Mouse (Mus musculus) midbrain, embryonic 12.5 days (tissue): Measurements from ENCODE around the gene Camk1d. TPM values are rescaled to one million over a fixed set of nuclear protein-coding genes. Genes with fewer than 3 reads are reported as not detected.

Experiments used
- ATAC-seq: fragments of 200-750 bp; cut with Nextera tagmentation; 2 replicates; pipeline ENCODE4 v1.8.0; 2017; ENCODE audit warnings: low read depth, moderate TSS enrichment, moderate library complexity; ENCODE audit not compliant: low FRiP score
- H3K27ac ChIP-seq: fragments of 300-500 bp; sonication (generic); replicated peaks from 2 replicates; pipeline ENCODE4 v1.5.1; 2016; ENCODE audit warnings: mild to moderate bottlenecking
- H3K27me3 ChIP-seq: fragments of 300-500 bp; sonication (generic); 2 replicates; pipeline ENCODE4 v1.6.1; 2016; ENCODE audit warnings: mild to moderate bottlenecking
- H3K36me3 ChIP-seq: fragments of 300-500 bp; sonication (generic); 2 replicates; pipeline ENCODE4 v1.6.1; 2016
- H3K4me1 ChIP-seq: fragments of 300-500 bp; sonication (generic); 2 replicates; pipeline ENCODE4 v1.6.1; 2016
- H3K4me2 ChIP-seq: fragments of 300-500 bp; sonication (generic); replicated peaks from 2 replicates; pipeline ENCODE4 v1.6.1; 2016; ENCODE audit warnings: mild to moderate bottlenecking, moderate library complexity
- H3K4me3 ChIP-seq: fragments of 300-500 bp; sonication (generic); 2 replicates; pipeline ENCODE4 v1.5.1; 2016; ENCODE audit warnings: mild to moderate bottlenecking
- H3K9ac ChIP-seq: fragments of 300-500 bp; sonication (generic); replicated peaks from 2 replicates; pipeline ENCODE4 v1.6.1; 2016; ENCODE audit warnings: mild to moderate bottlenecking, moderate library complexity
- H3K9me3 ChIP-seq: fragments of 300-500 bp; sonication (generic); 2 replicates; pipeline ENCODE4 v1.6.1; 2016; ENCODE audit warnings: mild to moderate bottlenecking
- WGBS: fragments of 180-500 bp; shearing (Covaris S2); methylation state at CpG from one replicate; pipeline ENCODE4 v1.1.7; 2016; 5-methylcytosine and 5-hydroxymethylcytosine counted together
- polyA plus RNA-seq: library from polyadenylated mRNA; unstranded; fragments of >200 nt; fragmentation: Nextera tagmentation; extraction: Ambion mirVana; gene quantifications from 2 replicates; pipeline ENCODE4 v1.2.1, GENCODE M21; 2016

Gene Camk1d
- polyA plus RNA-seq, 1 experiment from 2014 or later, result 3.2 TPM

DNA sequence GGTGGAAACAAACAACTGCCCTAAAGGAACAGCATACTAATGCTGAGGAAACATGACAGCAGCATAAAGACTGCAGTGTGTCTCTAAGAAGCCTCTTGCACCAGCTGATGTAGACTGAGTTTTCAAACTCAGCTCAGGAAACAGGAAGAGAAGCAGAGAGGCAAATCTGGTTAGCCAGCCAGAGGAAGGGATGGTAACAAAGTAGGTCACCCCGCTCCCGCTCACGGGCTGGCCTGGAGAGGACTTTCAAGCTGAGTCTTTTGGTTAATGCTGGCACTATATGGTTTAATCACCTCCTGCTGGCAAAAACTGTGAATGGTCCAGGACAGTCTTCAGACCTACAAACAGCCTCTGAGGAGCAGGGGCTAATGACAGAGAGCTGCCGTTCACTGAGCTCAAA is 7.7 kb downstream of the Camk1d start:
- Histone ChIP-seq H3K27ac (no peak overlapping the region), H3K4me3 (no peak overlapping the region), H3K27me3 (peaks cover 3% of the 10 kb centered on the region; the same call in 1 of the 2 replicates), H3K4me1 (no peaks in the 10 kb centered on the region), H3K9me3 (no peaks in the 10 kb centered on the region), H3K9ac (no peak overlapping the region), H3K36me3 (no peaks in the 10 kb centered on the region), H3K4me2 (no peak overlapping the region)
- no peak for ATAC-seq
- WGBS, result 88% methylated on average over 4 of the region's 4 CpGs

DNA sequence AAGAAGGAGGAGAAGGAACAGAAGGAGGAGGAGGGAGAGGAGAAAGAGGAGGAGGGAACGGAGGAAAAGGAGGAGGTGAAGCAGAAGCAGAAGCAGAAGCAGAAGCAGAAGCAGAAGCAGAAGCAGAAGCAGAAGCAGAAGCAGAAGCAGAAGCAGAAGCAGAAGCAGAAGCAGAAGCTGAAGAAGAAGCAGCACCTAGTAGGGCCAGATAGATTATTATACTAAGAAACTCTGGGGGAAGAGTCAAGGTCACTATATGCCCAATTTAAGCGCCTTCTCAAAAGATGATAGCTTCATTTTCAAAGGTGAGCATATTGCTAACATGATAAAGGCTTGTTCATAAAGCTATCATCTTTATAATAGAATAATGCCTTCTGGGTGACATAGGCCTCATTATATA is 11.9 kb downstream of the Camk1d start:
- H3K4me2 ChIP-seq, result no peak overlapping the region
- no peak overlapping the region for H3K9ac ChIP-seq
- no peaks in the 10 kb centered on the region for H3K4me1 ChIP-seq
- no peak overlapping the region for H3K4me3 ChIP-seq
- no peaks in the 10 kb centered on the region for H3K9me3 ChIP-seq
- WGBS, result 96% methylated on average over 2 of the region's 2 CpGs
- no peaks in the 10 kb centered on the region for H3K27me3 ChIP-seq
- no peak overlapping the region for H3K27ac ChIP-seq
- H3K36me3 ChIP-seq, result no peaks in the 10 kb centered on the region
- ATAC-seq, result no peak

DNA sequence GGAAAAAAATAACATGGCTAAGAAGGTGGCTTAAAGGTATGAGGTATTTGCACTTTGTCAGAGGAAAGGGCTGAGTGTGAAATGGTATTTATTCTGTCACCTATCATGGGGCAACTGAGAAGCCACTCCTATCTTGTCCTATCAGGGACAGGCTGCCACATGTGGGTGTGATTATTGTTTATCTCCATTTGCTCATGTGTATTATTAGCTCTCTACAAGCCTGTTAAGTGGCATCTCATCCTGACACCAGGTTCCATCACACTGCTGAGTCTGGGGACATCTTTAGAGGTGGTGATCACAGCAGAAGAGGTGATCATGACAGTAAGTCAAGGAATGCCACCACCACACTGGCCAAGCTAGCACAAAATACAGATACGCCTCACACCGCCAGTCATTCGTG is 13.4 kb downstream of the Camk1d start:
- Histone ChIP-seq H3K27me3 (no peaks in the 10 kb centered on the region), H3K36me3 (no peaks in the 10 kb centered on the region), H3K9me3 (no peaks in the 10 kb centered on the region), H3K9ac (no peak overlapping the region), H3K27ac (no peak overlapping the region), H3K4me2 (no peak overlapping the region), H3K4me1 (no peaks in the 10 kb centered on the region), H3K4me3 (no peak overlapping the region)
- WGBS, result 98% methylated on average over 3 of the region's 3 CpGs
- ATAC-seq, result no peak

DNA sequence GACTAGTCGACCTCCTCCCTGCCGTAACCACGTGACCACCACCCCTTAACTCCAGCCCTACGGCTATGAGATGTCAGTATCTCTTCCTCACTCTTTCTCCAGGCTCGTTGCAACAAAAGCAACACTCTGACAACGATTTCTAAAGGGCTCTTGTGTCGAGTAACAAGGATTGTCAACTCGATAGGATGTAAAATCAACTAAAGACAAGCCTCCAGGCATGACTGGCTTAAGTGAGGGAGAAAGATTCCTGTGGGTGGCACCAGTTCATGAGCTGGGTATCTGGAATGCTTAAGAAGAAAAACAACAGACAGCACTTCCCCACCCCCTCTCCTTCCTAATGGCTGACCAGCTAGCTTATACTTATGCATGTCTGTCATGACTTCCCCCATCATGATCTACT is 15.9 kb downstream of the Camk1d start:
- Histone ChIP-seq H3K4me3 (no peak overlapping the region), H3K27me3 (no peaks in the 10 kb centered on the region), H3K4me2 (no peak overlapping the region), H3K4me1 (no peaks in the 10 kb centered on the region), H3K9me3 (no peaks in the 10 kb centered on the region), H3K36me3 (no peaks in the 10 kb centered on the region), H3K27ac (no peak overlapping the region), H3K9ac (no peak overlapping the region)
- 65% methylated on average over 8 of the region's 8 CpGs for WGBS
- ATAC-seq, result no peak

DNA sequence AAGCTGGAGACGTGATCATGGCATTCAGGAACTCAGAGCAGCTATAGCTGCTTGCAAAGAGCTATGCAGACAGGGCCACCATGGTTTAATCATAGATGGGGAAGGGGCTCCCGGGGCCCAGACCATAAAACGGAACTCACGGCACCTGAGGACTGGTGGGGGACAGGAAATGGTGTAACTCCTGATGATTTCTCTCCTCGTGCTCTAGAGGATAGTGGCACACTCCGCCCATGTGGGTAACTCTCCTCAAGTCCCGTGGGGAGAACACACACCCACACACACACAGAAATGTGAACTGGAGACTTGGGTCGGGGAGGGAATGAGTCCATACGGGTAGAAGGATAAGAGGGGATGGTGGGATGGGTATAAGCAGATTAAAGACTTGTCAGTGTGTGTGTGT is 20.2 kb downstream of the Camk1d start:
- no peak for ATAC-seq
- Histone ChIP-seq H3K9ac (no peak overlapping the region), H3K36me3 (no peaks in the 10 kb centered on the region), H3K9me3 (no peaks in the 10 kb centered on the region), H3K4me3 (no peak overlapping the region), H3K4me1 (no peaks in the 10 kb centered on the region), H3K27me3 (no peaks in the 10 kb centered on the region), H3K27ac (no peak overlapping the region), H3K4me2 (no peak overlapping the region)
- WGBS, result 86% methylated on average over 9 of the region's 9 CpGs

DNA sequence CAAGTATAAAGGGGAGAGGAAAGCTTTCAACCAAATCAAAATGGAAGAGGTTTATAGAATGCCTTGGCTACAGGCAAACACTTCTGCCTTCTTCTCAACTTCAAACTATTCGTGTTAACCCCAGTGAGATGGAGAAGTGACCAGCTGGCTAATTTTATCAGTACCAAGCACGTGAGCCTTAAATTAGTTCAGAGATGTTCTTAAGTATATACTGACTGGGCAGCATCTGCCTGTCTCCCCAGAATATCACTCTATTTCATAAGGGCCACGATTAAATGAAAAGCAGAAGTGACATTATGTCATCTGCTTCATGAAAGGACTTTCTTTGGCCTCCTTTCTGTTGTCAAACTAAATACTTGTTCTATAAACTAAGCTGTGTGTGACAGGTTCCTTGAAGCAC is 22.6 kb downstream of the Camk1d start:
- Histone ChIP-seq H3K4me1 (no peaks in the 10 kb centered on the region), H3K27me3 (no peaks in the 10 kb centered on the region), H3K36me3 (no peaks in the 10 kb centered on the region), H3K4me3 (no peak overlapping the region), H3K4me2 (no peak overlapping the region), H3K27ac (no peak overlapping the region), H3K9me3 (no peaks in the 10 kb centered on the region), H3K9ac (no peak overlapping the region)
- 86% methylated on average over 3 of the region's 3 CpGs for WGBS
- no peak for ATAC-seq

DNA sequence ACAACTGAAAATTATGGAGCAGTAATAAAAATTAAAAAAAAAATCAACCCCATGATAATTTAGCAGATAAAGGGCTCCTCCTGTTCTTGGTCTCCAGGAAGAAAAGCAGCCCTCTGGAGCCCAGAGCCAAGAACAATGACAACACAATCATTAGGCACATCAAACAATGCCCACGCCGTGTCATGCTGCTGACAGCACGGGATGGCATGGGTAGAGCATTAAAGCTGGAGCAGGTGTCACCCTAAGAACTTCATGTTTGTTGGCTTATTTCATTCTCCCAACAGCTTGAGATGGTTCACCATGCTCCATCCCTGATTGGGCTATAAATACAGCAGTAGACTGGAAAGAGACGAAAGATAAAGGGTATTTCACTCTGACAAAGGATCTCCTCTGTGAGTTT is 30.9 kb downstream of the Camk1d start:
- ATAC-seq, result no peak
- no peak overlapping the region for H3K27ac ChIP-seq
- no peaks in the 10 kb centered on the region for H3K9me3 ChIP-seq
- H3K9ac ChIP-seq, result no peak overlapping the region
- WGBS, result 85% methylated on average over 4 of the region's 4 CpGs
- H3K4me3 ChIP-seq, result no peak overlapping the region
- no peak overlapping the region for H3K4me2 ChIP-seq
- no peaks in the 10 kb centered on the region for H3K27me3 ChIP-seq
- H3K36me3 ChIP-seq, result no peaks in the 10 kb centered on the region
- H3K4me1 ChIP-seq, result no peaks in the 10 kb centered on the region

DNA sequence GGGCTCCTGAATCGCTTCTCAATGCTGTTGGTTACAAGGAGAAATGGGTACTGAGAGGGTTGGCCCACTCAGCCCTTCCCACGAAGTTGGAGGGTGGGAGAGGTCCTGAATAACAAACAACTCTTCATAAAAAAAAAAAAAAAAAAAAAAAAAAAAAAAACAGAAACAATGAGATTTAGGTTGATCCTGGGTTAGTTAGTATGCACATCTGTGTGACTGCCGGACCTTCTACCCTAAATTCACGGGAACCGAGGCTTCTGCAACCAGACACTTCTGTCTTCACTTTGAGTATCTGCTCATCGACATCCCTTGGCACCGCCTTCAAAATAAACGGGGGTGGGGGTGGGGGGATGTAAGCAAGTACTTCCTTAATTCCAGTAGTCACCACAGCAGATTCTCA is 32.4 kb downstream of the Camk1d start:
- ATAC-seq, result no peak
- H3K4me3 ChIP-seq, result no peak overlapping the region
- H3K9ac ChIP-seq, result no peak overlapping the region
- H3K9me3 ChIP-seq, result no peaks in the 10 kb centered on the region
- H3K27me3 ChIP-seq, result no peaks in the 10 kb centered on the region
- H3K36me3 ChIP-seq, result no peaks in the 10 kb centered on the region
- H3K4me2 ChIP-seq, result no peak overlapping the region
- no peaks in the 10 kb centered on the region for H3K4me1 ChIP-seq
- 90% methylated on average over 8 of the region's 8 CpGs for WGBS
- no peak overlapping the region for H3K27ac ChIP-seq

DNA sequence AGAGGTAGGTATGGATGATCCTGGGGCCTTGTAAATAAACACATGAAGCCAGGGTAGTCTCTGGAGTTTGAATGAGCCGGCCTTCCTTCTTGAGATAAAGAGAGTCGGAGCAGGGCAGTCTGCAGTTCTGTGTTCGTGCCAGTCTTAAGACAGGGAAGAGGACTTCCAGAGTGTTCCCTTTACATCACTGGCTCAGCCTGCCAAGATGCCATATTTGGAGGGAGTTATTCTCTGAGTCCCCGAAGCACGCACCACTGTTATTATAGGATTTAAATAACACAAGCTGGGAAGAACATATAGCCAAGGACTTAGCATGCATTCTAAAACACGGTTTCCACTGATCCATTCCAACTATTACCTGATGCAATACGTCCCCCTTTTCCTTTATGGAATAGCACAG is 33.0 kb downstream of the Camk1d start:
- no peaks in the 10 kb centered on the region for H3K36me3 ChIP-seq
- H3K4me1 ChIP-seq, result no peaks in the 10 kb centered on the region
- no peaks in the 10 kb centered on the region for H3K9me3 ChIP-seq
- 87% methylated on average over 7 of the region's 7 CpGs for WGBS
- H3K4me2 ChIP-seq, result no peak overlapping the region
- no peak overlapping the region for H3K27ac ChIP-seq
- no peaks in the 10 kb centered on the region for H3K27me3 ChIP-seq
- H3K9ac ChIP-seq, result no peak overlapping the region
- H3K4me3 ChIP-seq, result no peak overlapping the region
- no peak for ATAC-seq

DNA sequence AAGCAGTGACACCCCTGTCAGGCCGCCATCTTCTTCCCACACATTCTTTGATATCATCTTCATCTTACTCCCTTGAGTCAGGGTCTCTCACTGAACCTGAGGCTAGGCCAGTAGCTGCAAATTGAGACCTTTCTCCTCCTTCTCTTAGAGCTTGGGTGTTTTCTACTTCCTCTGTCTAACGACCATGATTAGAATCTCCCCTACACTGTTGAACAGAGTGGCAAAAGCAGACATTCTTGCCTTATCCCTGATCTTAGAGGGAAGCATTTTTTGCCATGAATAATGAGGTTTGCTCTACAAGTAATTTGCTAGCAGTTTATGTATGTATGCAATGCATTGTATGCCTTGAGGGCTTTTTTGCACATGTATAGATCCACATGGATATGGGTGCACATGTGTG is 35.3 kb downstream of the Camk1d start:
- Histone ChIP-seq H3K9me3 (no peaks in the 10 kb centered on the region), H3K27me3 (no peaks in the 10 kb centered on the region), H3K4me2 (no peak overlapping the region), H3K4me1 (peaks cover 7% of the 10 kb centered on the region; the same call in 1 of the 2 replicates), H3K9ac (no peak overlapping the region), H3K36me3 (no peaks in the 10 kb centered on the region), H3K27ac (no peak overlapping the region), H3K4me3 (no peak overlapping the region)
- no peak for ATAC-seq
- WGBS, result 91% methylated on average over 2 of the region's 2 CpGs

DNA sequence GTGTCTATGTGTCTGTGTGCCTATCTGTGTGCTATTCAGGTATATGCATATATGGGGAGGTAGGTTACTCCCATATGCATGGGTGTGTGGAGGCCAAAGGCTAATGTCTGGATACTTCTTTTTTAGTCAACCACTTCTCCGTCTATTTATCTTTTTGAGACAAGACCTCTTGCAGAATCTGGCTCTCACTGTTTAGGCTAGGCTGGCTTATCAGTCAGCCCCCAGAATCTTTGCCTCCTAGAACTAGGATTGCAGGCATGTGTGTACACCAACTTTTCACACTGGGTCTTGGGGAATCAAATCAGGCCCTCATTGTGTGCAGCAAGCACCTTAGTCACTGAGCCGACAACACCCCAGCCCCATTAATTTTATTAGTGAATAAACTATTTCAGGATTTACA is 36.8 kb downstream of the Camk1d start:
- Histone ChIP-seq H3K9me3 (no peaks in the 10 kb centered on the region), H3K4me2 (no peak overlapping the region), H3K9ac (no peak overlapping the region), H3K36me3 (no peaks in the 10 kb centered on the region), H3K27me3 (no peaks in the 10 kb centered on the region), H3K4me3 (no peak overlapping the region), H3K4me1 (peaks cover 7% of the 10 kb centered on the region; the same call in 1 of the 2 replicates), H3K27ac (no peak overlapping the region)
- WGBS, result 90% methylated on average over 2 of the region's 2 CpGs
- no peak for ATAC-seq

DNA sequence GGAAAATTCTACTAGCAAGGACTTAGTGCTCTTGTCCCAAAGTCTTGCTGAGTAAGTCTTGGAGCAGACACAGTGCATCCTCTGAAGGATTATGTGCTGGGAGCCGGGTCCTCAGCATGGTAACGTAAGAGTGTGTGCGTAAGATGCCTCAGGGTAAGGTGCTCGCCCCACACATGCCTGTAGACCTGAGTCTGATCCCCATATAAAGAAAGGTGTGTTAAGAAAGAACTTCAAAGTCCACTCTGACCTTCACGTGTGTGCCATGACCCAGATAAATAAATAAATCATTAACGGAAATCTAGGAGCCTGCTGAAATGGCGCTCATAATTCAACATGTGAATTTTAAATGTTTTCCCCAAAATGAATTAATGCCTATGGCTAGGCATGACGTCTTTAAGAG is 37.5 kb downstream of the Camk1d start:
- ATAC-seq, result no peak
- H3K4me3 ChIP-seq, result no peak overlapping the region
- no peaks in the 10 kb centered on the region for H3K36me3 ChIP-seq
- H3K9me3 ChIP-seq, result no peaks in the 10 kb centered on the region
- 83% methylated on average over 8 of the region's 8 CpGs for WGBS
- H3K27me3 ChIP-seq, result no peaks in the 10 kb centered on the region
- H3K9ac ChIP-seq, result no peak overlapping the region
- H3K4me1 ChIP-seq, result peaks cover 7% of the 10 kb centered on the region; the same call in 1 of the 2 replicates
- no peak overlapping the region for H3K27ac ChIP-seq
- no peak overlapping the region for H3K4me2 ChIP-seq

DNA sequence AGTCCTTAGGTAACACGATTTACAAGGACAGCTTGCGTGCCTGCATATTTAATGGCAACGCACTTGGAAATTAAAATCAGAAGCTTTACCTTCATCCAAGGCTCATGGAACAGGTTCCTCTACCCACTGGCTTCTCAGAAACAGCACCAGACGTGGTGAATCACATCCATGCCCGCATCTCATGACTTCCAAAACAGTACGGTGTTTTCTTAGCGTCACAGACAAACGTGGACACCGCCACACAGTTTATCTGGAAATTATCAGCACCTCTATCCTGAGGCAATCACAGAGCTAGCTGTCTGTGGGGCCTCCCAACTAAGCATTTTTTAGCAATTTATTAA is 38.2 kb downstream of the Camk1d start:
- no peaks in the 10 kb centered on the region for H3K36me3 ChIP-seq
- H3K27ac ChIP-seq, result no peak overlapping the region
- no peak overlapping the region for H3K4me3 ChIP-seq
- no peaks in the 10 kb centered on the region for H3K27me3 ChIP-seq
- H3K9ac ChIP-seq, result no peak overlapping the region
- ATAC-seq, result no peak
- H3K4me1 ChIP-seq, result peaks cover 7% of the 10 kb centered on the region; the same call in 1 of the 2 replicates
- no peaks in the 10 kb centered on the region for H3K9me3 ChIP-seq
- 70% methylated on average over 9 of the region's 9 CpGs for WGBS
- no peak overlapping the region for H3K4me2 ChIP-seq
